Mouse (Mus musculus): ENCODE measurements around the gene Krtap16-1. TPM values are rescaled to one million over a fixed set of nuclear protein-coding genes. Genes with fewer than 3 reads are reported as not detected.
A peak's percentile ranks its signal among the peaks of the same experiment; 100 is the strongest.

Krtap16-1 gene
- polyA plus RNA-seq, 1 experiment from 2014 or later = not detected

GRCm38 (mm10) chr11:99993620-99994383 lies 7.4 kb upstream of the Krtap16-1 start, which contains the start of gene Krtap17-1:
Gene Krtap17-1, minus strand, starts transcription at chr11:99993994.
- no peak for DNase-seq (ENCODE audit: low spot score)
- WGBS = 33% methylated on average over 26 of the region's 26 CpGs
- peak within 1 kb of the TSS; percentile 40 for H3K4me3 ChIP-seq

GRCm38 (mm10) chr11:99990571-99990970 lies 4.2 kb upstream of the Krtap16-1 start:
- H3K27ac ChIP-seq (replicated peaks) = no peak overlapping the region
- peaks cover 7% of the 10 kb centered on the region for H3K4me1 ChIP-seq
- WGBS = 74% methylated on average over 3 of the region's 3 CpGs
- no peaks in the 10 kb centered on the region for H3K9me3 ChIP-seq (replicated peaks)
- peaks cover 25% of the 10 kb centered on the region for H3K27me3 ChIP-seq (ENCODE audit: low read depth, poor library complexity, severe bottlenecking)
- no peak overlapping the region for H3K4me3 ChIP-seq
- no peaks in the 10 kb centered on the region for H3K36me3 ChIP-seq
- DNase-seq (ENCODE audit: low spot score) = no peak

More at GRCm38 (mm10) chr11:99993620-99994383, 7.4 kb upstream of the Krtap16-1 start, which contains the start of gene Krtap17-1:
- Histone ChIP-seq H3K27ac (replicated peaks) (peak within 1 kb of the TSS; percentile 63), H3K36me3 (no peaks in the 10 kb centered on the region), H3K4me1 (peaks cover 7% of the 10 kb centered on the region), H3K27me3 (ENCODE audit: low read depth, poor library complexity, severe bottlenecking) (peaks cover 25% of the 10 kb centered on the region), H3K9me3 (replicated peaks) (no peaks in the 10 kb centered on the region)

- Histone ChIP-seq H3K4me1 (peaks cover 7% of the 10 kb centered on the region), H3K27ac (replicated peaks) (no peak overlapping the region), H3K27me3 (ENCODE audit: low read depth, poor library complexity, severe bottlenecking) (peaks cover 25% of the 10 kb centered on the region), H3K9me3 (replicated peaks) (no peaks in the 10 kb centered on the region), H3K36me3 (no peaks in the 10 kb centered on the region), H3K4me3 (no peak overlapping the region)
- no peak for DNase-seq (ENCODE audit: low spot score)
- 89% methylated on average over 6 of the region's 6 CpGs for WGBS
Observed at GRCm38 (mm10) chr11:99989881-99990405, 3.5 kb upstream of the Krtap16-1 start.

GRCm38 (mm10) chr11:99988530-99988929 lies 2.1 kb upstream of the Krtap16-1 start:
- Histone ChIP-seq H3K4me1 (peaks cover 4% of the 10 kb centered on the region), H3K36me3 (no peaks in the 10 kb centered on the region), H3K4me3 (no peak overlapping the region), H3K27ac (replicated peaks) (no peak overlapping the region), H3K9me3 (replicated peaks) (no peaks in the 10 kb centered on the region), H3K27me3 (ENCODE audit: low read depth, poor library complexity, severe bottlenecking) (peaks cover 10% of the 10 kb centered on the region)
- 97% methylated on average over 3 of the region's 3 CpGs for WGBS
- DNase-seq (ENCODE audit: low spot score) = no peak

- Histone ChIP-seq H3K4me1 (no peaks in the 10 kb centered on the region), H3K4me3 (no peak overlapping the region), H3K27ac (replicated peaks) (no peak overlapping the region; the same call in 1 of the 2 replicates), H3K27me3 (ENCODE audit: low read depth, poor library complexity, severe bottlenecking) (no peaks in the 10 kb centered on the region), H3K36me3 (no peaks in the 10 kb centered on the region), H3K9me3 (replicated peaks) (no peaks in the 10 kb centered on the region)
- no peak for DNase-seq (ENCODE audit: low spot score)
- 87% methylated on average over 20 of the region's 20 CpGs for WGBS
Observed at GRCm38 (mm10) chr11:99985291-99986092, 905 bp downstream of the Krtap16-1 start.

GRCm38 (mm10) chr11:99983442-99983841 lies 3.0 kb downstream of the Krtap16-1 start:
- Histone ChIP-seq H3K9me3 (replicated peaks) (no peaks in the 10 kb centered on the region), H3K4me3 (no peak overlapping the region), H3K27ac (replicated peaks) (no peak overlapping the region), H3K4me1 (no peaks in the 10 kb centered on the region), H3K27me3 (ENCODE audit: low read depth, poor library complexity, severe bottlenecking) (no peaks in the 10 kb centered on the region), H3K36me3 (no peaks in the 10 kb centered on the region)
- WGBS = 90% methylated on average over 1 of the region's 1 CpGs
- no peak for DNase-seq (ENCODE audit: low spot score)

- Histone ChIP-seq H3K27me3 (ENCODE audit: low read depth, poor library complexity, severe bottlenecking) (no peaks in the 10 kb centered on the region), H3K9me3 (replicated peaks) (no peaks in the 10 kb centered on the region), H3K36me3 (no peaks in the 10 kb centered on the region), H3K4me1 (no peaks in the 10 kb centered on the region), H3K27ac (replicated peaks) (no peak overlapping the region), H3K4me3 (no peak overlapping the region)
- no peak for DNase-seq (ENCODE audit: low spot score)
- WGBS = 86% methylated on average over 9 of the region's 9 CpGs
Observed at GRCm38 (mm10) chr11:99982731-99983130, 3.7 kb downstream of the Krtap16-1 start.

GRCm38 (mm10) chr11:99978953-99979352 lies 7.4 kb downstream of the Krtap16-1 start, which contains the start of gene Krtap29-1:
Gene Krtap29-1, minus strand, starts transcription at chr11:99979053.
- Histone ChIP-seq H3K4me3 (no peak within 1 kb of the TSS), H3K27me3 (ENCODE audit: low read depth, poor library complexity, severe bottlenecking) (no peaks in the 10 kb centered on the region), H3K9me3 (replicated peaks) (peaks cover 3% of the 10 kb centered on the region; the same call in 1 of the 2 replicates), H3K4me1 (no peaks in the 10 kb centered on the region), H3K36me3 (no peaks in the 10 kb centered on the region), H3K27ac (replicated peaks) (no peak within 1 kb of the TSS)
- WGBS = 77% methylated on average over 5 of the region's 5 CpGs
- no peak for DNase-seq (ENCODE audit: low spot score)

- 83% methylated on average over 2 of the region's 2 CpGs for WGBS
- no peaks in the 10 kb centered on the region for H3K9me3 ChIP-seq (replicated peaks)
- H3K36me3 ChIP-seq = no peaks in the 10 kb centered on the region
- H3K27me3 ChIP-seq (ENCODE audit: low read depth, poor library complexity, severe bottlenecking) = no peaks in the 10 kb centered on the region
- DNase-seq (ENCODE audit: low spot score) = no peak
- H3K4me3 ChIP-seq = no peak overlapping the region
- 0 out of 2 replicates have a peak, but pooled peaks cover 3% of the 10 kb centered on the region for H3K4me1 ChIP-seq
- H3K27ac ChIP-seq (replicated peaks) = no peak overlapping the region
Observed at GRCm38 (mm10) chr11:99965961-99966360, 20.4 kb downstream of the Krtap16-1 start.

GRCm38 (mm10) chr11:99964213-99964612 lies 22.2 kb downstream of the Krtap16-1 start:
- Histone ChIP-seq H3K36me3 (no peaks in the 10 kb centered on the region), H3K4me3 (no peak overlapping the region), H3K27ac (replicated peaks) (no peak overlapping the region), H3K4me1 (0 out of 2 replicates have a peak, but pooled peaks cover 3% of the 10 kb centered on the region), H3K27me3 (ENCODE audit: low read depth, poor library complexity, severe bottlenecking) (no peaks in the 10 kb centered on the region), H3K9me3 (replicated peaks) (no peaks in the 10 kb centered on the region)
- WGBS = 58% methylated on average over 6 of the region's 6 CpGs
- no peak for DNase-seq (ENCODE audit: low spot score)

- DNase-seq (ENCODE audit: low spot score) = no peak
- H3K27ac ChIP-seq (replicated peaks) = peak within 1 kb of the TSS; percentile 55
- 89% methylated on average over 2 of the region's 2 CpGs for WGBS
Observed at GRCm38 (mm10) chr11:99948175-99948574, 38.2 kb downstream of the Krtap16-1 start, which contains the start of gene Krtap9-5. Gene Krtap9-5, plus strand, starts transcription at chr11:99948475.

GRCm38 (mm10) chr11:99937751-99938264 lies 48.6 kb downstream of the Krtap16-1 start:
- H3K27ac ChIP-seq (replicated peaks) = no peak overlapping the region
- 89% methylated on average over 9 of the region's 9 CpGs for WGBS
- no peak for DNase-seq (ENCODE audit: low spot score)

More at GRCm38 (mm10) chr11:99948175-99948574, 38.2 kb downstream of the Krtap16-1 start, which contains the start of gene Krtap9-5:
- Histone ChIP-seq H3K36me3 (no peaks in the 10 kb centered on the region), H3K4me3 (no peak within 1 kb of the TSS), H3K27me3 (ENCODE audit: low read depth, poor library complexity, severe bottlenecking) (no peaks in the 10 kb centered on the region), H3K4me1 (peaks cover 9% of the 10 kb centered on the region), H3K9me3 (replicated peaks) (peaks cover 4% of the 10 kb centered on the region; the same call in 1 of the 2 replicates)

More at GRCm38 (mm10) chr11:99937751-99938264, 48.6 kb downstream of the Krtap16-1 start:
- H3K9me3 ChIP-seq (replicated peaks) = no peaks in the 10 kb centered on the region
- H3K36me3 ChIP-seq = no peaks in the 10 kb centered on the region
- H3K4me3 ChIP-seq = no peak overlapping the region
- no peaks in the 10 kb centered on the region for H3K4me1 ChIP-seq
- H3K27me3 ChIP-seq (ENCODE audit: low read depth, poor library complexity, severe bottlenecking) = no peaks in the 10 kb centered on the region
